Mouse (Mus musculus): ENCODE results near the gene Plscr2. TPM values are rescaled to one million over a fixed set of nuclear protein-coding genes. Genes with fewer than 3 reads are reported as not detected.

Gene Plscr2
- not detected for total RNA-seq (2023)

DNA sequence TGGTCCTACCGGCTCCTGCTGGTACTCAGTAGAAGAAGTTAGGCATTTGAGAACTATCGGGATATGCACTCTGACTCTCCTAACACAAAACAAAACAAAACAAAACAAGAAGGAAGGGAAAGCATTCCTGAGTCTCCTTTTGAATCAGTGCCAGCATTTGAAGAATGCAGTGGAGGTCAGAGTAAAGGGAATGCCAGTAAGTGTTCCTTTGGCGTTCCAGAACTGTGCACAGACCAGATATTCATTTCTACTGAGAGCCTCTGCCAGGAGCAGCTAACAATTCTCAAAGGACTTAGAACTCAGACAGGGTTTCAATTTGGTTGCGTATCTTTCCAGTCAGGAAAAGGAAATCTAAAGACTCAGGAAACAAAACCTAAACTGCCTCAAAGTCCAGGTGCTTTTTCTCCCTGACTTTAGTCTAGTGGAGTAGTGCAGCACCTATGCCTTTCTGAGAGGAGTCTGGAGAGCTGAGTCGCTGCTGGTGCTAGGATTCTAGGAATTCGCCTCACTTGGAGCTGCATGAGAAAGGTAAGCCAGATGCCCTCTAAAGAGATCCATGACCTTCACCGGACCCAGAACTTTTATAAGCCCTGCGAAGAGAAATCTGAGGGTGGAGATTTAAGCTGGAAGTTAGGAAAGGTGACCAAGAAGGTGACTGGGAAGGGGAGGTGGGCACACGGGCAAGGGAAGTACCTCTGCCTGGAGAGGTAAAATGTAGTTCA lies at the start of gene Plscr2:
Gene Plscr2, plus strand, starts transcription at position 117 of the 722 bp plus-strand sequence.

DNA sequence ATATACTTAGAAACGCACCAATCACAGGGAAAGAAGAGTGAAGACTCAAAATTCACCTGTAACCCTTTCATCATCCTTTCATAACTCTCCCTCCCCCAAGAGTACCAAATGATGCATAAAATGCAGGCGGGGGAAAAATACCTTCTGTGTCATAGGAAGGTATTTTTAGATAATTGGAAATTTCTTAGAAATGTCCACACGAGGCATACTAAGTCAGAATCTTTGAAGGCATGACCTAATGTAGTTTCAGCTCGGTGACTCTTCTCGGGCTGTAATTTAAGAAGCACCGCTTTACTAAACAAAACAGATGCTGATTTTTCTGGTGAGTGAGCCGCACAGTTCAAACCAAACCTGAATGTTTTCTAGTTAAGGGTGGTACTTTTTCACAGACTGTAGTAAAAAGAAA lies 26.0 kb upstream of the Plscr2 start, which contains the start of gene Plscr1:
Gene Plscr1, plus strand, starts transcription at position 304 of the 406 bp plus-strand sequence.

GRCm38 (mm10) chr9:92309077-92309476 lies 33.7 kb downstream of the Plscr2 start, which contains the start of gene 1700057G04Rik:
Gene 1700057G04Rik (plus strand): TSS chr9:92309377.

Other genes with a start within 250 kb of the Plscr2 start
- not detected for gene Plscr5, start 82.7 kb upstream of the Plscr2 start, total RNA-seq (2023)
- gene Plscr1, start 25.9 kb upstream of the Plscr2 start, total RNA-seq (2023), result 1 to 10 TPM; 3.7 to 4.8 TPM
- gene 1700057G04Rik, start 33.8 kb downstream of the Plscr2 start, total RNA-seq (2023), result not detected
- under 1 TPM; 0.15 to 0.58 TPM for gene Plscr4, start 181.8 kb downstream of the Plscr2 start, total RNA-seq (2023)